Mouse (Mus musculus): Measurements from ENCODE around the gene Susd6.

Susd6 gene

DNA sequence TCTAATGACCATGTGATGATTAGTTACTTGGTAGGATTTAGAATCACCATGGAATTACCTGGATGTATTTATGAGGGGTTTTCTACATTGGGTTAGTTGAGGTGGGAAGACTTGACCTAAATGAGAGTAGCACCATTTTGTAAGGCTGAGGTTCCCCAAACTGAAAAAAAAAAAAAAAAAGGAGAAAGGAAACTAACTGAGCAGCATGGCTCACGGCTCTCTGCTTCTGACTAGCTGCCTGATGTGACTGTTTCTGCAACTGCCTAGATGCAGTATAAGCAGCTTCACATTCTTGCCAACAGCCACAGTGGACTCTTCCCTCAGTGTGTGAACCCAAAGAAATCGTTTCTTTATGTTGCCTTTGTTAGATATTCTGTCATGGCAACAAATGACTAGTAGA lies 49.3 kb downstream of the Susd6 start:
- no peak for DNase-seq

DNA sequence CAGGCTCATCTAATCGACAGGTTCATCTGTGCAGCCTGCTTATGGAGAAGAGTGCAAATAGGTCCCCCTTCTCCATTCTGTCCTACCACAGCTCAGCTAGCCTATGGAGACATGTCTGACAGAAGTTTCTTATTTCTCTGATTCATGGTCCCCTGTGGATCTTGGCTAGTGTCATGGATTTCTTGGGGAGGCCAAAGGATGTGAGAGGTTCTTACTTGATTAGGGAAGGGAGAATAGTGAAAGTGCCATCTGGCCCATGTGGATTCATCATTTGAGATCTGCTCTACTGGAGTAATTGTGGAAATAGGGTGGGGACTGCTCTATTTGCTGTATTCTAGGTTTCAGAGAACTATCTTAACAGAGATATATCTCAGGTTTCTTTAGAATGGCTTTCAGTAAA lies 51.3 kb downstream of the Susd6 start:
- no peak for DNase-seq

DNA sequence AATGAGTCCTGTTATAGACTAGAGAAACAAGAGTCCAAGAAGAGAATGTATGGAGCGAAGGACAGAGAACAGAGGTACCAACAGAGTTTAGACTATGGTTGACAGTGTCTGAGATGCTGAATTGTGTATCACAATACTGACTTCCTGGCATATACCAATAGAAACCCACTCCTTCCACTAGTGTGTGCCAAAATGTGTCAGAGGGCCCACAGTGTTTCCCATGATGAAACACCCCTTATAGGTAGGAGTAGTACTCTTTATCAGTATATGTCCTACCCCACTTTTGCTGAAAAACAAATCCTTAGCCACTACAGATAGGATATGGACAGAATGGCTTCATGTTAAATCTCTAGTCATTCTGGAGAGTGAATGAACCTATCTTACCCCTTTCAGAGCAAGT lies 52.3 kb downstream of the Susd6 start:
- DNase-seq: no peak

DNA sequence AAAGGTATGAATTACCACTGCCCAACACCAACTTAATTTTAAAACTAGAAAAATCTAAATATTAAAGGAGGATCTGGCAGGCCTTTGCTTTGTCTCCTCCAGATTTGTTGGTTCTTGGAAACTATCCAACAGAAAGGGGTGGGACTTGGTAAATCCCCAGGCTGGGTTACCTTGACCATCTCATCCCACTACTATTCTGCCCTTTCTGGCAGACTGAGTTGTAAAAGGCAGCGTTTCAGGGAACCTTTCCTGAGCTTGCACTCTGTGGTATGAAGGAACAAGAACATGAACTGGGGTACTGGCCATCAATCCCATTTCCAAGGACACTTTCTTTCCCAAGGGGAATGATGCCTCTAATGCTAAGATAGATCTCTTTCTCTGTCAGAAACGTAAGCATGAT lies 52.9 kb downstream of the Susd6 start:
- peak in 1 of 2 experiments; percentile 39 for DNase-seq

DNA sequence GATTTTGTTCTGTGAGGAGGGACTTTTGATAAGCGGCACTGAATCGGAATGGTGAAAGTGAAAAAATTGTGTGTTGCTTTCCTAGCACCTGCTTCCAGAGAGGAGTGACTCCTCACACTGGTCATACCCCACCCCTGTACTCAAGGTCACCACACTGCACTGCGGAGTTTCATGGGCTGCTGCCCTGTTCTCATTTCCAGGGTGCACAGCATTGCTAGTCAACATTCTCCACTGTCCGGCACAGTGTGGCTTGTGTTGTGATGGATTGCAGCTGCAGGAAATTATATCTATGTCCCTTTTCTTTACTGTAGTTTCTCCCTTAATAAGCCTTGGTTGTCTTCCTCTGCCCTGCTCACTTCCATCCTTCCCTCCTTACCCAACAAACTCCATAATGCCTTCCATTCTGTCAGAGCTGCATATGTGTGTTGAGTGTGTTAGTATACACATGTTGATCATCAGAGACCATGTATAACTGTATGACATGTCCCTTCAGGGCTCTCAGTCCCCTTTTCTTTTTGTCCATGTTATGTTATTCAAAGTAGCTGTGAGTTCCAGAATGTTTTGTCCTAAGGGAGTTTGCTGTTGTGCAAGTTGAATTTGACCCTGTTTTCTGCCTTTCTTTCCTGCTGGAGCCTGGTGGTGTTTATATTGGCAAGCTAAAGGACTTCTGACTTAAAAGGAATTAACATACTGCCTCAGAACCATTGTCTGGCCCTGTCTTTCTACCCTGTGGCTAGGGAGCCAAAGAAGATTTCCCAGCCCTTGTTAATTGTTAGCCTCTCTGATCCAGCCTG lies 53.5 kb downstream of the Susd6 start:
- DNase-seq: peak in 1 of 2 experiments; percentile 71

DNA sequence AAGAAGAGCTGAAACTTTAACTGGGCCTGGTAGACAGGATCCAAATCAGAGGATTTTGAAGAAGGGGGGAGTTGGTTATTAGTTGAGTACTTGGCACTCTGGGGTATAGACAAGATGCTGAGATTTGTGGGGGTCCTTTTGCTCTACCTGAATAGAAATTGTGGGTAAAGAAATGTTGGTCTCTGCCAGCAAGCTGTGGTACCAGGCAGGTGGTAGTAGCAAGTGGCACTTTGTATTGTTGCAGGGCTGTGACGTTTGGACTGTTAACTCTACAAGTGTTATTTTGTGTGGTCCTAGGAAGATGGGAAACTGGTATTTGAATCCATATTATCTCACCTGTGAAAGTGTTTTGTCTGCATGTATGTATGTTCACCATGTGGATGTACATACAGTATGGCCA lies 55.6 kb downstream of the Susd6 start:
- DNase-seq: no peak

DNA sequence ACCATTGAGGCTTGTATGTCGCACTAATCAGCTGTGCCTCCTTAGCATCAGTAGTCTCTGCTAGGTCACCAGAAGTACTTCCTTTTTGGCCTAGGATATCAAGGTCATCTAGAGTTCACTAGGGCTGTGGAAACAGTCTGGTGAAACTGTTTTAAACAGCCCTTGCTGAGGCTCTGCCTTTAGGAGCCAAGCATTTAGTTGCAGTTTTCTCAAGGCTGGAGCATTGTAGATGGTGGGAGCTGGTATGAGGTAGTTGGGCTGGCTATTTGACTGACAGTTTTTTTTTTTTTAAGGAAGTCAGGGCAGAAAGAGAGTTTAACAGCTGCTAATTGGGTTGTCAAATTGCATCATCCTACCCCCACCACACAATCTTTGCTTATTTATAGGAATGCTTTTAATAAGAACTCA lies 56.6 kb downstream of the Susd6 start:
- peak in 1 of 2 experiments; percentile 24 for DNase-seq

DNA sequence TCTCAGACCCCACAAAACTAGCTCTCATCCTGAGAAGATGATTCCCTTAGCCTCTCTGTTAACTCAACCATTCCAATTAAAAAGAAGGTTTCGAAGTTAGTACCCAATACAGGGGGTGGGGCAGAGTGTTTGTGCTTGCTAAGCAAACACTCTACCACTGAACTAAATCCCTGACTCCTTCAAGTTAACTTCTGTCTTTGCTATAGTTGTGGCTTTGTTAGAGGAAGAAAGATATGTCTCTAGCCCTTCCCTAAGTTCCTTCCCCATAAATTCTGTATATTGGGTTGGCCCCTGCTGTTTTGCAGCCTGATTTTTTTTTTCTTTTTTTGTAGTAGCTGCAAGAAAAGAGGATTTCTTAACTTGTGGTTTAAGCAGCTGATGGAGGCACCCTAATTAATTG lies 61.7 kb downstream of the Susd6 start:
- no peak for DNase-seq

DNA sequence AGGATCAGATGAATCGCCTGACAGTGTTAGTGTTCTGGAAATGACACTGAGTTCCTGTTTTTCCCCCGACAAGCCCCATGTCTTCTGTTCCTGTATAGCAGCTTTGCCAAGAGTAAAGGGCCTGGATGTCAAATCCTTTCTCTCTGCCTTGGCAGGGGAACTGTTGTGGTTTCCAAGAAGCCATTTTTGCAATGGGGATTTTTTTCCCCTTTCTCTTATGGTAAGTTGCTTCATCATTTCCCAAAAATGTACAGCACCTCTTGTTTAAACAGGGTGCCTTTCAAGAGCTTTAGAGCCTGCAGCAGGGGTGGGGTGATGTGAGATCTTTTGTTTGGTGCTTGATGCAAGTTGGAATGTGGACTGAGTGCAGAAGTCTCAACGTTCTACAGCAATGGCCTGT lies 63.4 kb downstream of the Susd6 start:
- peak in 1 of 2 experiments; percentile 40 for DNase-seq

DNA sequence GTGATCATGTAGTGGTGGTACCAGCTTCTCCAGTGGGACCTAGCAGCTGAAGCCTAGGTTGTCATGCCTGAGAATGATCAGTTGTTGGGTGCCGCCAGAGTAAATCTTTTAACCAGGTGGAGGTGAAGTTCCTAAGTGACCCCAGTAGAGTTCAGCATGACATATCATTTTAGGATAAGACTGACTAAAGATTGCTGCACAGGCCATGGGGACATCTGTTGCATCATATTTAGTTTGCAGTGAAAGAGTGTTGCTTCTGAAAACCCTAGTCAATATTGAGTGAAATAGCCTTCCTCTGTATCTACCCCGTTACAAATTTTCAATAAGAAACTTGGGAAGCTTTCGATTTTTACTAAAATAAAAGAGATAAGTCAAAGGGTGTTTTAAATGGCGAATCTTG lies 64.4 kb downstream of the Susd6 start:
- DNase-seq: no peak

DNA sequence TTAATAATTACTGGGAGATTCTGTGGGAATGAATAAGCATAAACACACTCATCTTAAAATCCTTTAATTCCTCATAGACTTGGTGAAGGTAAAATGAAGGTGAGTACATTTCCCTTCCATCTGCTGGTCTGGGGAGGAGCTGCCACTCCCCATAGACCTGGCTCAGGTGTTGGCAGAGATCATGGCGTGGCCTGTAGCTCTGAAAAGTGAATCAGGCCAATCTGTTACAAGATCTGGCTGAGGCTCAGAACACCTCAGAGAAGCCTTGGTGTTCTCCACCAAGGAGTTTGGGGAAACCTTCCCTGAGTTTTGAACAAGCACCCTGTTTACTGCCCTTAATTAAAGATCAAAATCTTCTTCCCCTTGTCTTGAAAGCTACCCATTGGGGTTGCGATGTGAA lies 64.8 kb downstream of the Susd6 start:
- no peak for DNase-seq

DNA sequence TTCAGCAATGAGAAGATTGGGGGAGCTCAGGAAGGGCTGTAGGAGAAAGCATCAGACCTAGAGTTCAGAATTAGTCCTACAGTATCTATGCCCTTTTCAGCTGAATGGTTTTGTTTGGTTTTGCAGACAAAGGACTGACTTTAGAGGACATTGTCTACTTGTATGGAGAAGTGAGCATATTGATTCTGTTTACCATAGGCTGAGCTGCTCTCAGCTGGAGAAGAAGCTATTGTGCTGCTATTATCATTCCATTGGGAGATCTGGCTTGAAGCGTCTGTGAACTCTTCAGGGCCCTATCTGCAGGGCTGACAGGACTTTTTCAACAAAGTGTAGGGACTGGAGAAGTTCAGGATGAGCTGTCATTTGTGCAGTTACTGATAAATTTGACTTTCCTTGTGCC lies 65.3 kb downstream of the Susd6 start:
- DNase-seq: no peak

DNA sequence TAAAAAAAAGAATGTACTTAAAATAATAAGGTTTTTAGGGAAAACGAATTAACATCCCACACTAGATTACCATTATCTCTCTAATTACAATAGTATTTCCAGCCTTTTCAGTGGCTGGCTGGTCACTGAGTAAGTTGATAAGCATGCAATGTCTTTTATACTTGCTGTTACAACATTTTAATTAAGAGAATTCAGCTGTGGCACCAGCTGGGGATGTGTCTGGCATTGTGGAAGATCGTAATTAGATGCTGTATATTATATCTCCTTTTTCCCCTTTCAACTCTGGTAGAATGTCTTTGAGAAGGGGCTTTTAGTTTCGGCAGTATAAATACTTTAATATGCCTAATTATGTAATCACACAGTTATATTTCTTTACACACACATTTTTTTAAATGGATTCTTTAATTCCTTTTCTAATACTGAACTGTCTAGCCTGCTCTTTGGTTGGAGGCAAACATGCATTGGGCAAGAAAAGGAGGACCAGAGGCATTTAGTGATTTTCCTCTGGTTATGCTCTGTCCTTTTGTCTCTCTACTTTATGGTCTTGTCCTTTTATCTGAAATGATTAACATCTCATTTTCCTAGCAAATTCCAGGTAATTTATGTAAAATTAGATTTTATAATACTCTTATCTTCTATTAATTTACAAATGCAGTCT lies 67.5 kb downstream of the Susd6 start:
- DNase-seq: no peak

DNA sequence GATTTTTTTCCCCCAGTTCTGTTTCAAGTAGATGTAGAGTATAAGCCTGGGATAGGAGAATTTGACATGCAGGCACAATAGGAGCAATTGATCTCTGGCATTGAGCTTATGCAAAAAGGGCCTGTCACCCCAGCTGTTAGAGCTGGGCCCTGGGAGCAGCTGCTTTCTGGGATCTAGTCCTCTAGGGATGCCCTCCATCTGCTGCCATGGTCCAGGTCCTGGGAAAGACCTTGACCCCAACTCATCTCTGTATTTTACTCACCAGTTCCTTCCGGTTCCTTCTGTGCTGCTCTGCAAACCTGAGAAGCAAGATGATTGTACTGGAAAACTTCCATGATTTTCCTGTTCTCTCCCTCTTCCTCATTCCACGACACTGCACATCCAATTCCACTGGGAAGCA lies 68.0 kb downstream of the Susd6 start:
- DNase-seq: no peak

DNA sequence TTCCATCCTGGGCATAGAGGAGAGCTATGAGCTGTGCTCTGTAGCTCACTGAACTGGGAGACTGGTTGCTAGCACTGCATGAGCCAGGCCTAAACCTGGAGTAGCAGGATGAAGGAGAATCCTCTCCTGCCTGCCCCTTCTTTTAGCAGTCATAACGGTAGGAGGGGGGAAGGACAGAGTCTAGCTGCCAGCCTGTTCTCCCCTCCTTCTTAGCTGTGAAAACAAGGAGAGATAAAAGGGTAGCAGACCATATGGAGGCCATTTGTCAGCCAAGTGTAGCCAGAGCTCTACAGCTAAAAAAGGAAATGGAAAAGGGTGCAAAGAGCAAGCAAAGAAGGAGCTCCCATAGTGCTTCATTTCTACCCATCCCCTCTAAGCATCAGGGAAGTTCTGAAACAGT lies 71.6 kb downstream of the Susd6 start:
- DNase-seq: no peak

DNA sequence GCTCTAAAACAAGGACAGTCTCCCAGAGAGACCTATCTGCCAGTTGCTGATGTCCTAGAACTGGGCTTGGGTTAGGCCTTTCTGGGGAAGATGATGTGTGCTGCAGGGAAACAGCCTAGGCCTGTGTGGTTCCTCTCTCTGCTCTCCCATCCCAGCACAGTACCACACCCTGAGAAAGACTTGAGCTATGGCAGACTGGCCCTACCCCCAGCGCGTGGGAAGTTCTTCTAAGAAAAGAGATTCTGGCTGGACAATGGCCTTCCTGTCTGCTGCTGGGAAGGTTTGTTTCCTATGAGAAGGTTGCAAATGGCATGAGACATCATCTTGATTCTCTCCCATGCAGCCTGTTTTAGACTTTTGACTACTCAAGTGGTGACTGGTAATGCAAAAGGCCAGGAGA lies 73.1 kb downstream of the Susd6 start:
- DNase-seq: peak in 1 of 2 experiments; percentile 43

DNA sequence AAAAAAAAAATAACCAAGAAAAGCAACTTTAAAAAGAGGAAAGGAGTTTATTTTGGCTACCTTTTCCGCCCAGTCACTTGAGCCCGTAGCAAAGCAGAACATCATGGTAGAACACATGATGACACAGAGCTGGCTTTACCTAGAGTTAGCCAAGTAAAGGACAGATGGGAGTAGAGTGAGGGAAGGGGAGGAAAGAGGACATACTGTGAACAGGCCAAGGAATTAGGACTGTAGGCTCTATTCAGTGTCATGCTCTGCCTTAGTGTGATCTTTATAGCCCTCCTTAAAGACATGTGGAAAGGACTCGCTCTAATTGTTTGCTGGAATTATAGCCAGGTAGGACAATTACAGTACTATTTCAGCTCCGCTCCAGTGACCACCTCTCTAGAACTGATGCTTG lies 74.9 kb downstream of the Susd6 start:
- DNase-seq: no peak

DNA sequence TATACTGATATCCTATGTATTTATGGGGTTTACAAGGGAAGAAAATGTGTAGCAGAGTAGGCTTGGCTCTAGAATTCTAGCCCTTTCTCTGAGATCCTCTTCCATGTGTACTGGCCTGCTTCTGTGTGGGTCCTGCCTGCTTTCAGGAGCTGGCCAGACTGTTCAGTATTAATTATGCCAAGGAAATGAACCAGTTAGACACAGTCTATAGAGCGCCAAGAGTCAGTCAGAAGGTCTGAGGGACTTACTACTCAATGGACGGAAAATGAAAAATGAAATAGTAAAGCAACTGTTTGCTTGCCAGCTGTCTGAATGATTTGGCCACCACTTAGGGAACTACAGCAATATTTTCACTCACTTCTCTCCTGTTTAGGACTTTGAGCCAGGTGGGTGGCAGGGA lies 75.7 kb downstream of the Susd6 start:
- no peak for DNase-seq

DNA sequence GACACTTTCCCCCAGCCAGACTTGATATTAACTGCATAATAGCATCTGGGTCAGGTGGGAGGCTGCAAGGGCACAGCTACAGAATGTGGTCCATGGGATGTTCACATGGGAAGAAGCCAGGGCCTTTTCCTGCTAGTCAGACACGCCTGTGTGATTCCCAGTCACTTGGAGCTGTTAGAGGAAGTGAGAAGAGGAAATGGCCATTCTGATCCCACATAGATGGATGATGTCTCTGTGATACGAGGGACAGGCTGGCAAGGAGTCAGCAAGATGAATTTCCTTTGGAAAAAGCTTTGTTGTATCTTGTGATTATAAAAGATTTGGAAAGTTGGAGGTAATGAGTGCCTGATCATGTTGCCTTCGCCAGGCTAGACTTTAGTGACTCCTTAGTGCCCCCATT lies 76.8 kb downstream of the Susd6 start:
- DNase-seq: peak; percentile 58 to 65

DNA sequence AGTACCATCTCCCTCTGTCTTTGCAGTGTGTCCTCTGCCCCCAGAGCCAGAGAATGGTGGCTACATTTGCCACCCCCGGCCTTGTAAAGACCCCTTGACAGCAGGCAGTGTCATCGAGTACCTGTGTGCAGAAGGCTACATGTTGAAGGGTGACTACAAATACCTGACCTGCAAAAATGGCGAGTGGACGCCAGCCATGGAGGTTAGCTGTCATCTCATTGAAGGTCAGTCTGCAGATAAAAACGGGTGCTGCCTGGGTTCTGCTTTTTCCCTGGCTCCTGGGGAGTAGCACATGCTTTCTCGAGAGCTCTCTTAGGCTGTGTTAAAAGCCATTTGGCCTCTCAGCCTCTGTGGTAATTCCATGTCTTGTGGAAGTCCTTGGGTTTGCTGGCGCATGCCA lies 78.1 kb downstream of the Susd6 start:
- no peak for DNase-seq

DNA sequence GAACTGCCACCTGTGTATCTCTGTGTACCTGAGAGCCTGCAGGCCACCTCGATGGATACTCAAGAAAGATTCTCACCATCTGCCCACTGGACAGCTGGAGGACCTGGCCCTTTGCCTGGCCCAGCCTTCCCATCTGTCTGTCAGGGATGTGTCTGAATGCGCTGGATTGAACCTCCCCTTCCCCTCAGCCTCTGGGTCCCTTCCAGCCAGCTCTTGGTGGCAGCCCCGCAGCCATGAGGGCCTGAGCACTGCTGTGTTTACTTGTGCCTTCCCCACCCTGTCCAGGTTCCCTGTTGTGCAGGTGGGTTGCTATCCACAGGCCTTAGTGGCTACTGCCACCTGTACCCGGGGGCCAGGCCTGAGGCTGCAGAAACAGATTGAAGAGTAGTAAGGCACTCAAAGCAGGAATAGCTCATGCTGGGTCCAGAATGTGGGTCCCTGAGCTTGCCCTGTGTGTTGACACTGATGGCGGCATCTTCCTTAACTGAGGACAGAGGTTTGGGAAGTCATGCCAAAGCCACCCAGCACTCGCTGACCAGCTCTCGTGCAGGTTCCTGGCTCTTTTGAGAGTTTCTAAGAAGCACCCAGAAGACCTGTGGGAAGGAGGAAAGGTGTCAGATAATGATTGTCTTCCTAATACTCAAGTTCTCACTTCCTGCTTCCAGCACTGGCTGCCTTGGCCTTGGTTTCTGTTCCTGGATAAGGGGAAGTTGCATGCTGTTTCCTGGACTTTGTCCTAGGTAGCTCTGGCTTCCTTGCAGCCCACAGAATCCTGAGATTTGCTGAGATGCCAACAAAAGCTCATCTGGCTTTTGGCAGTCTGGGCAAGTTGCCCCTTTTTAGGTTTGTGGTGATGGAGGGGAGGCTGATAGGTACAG lies 87.1 kb downstream of the Susd6 start:
- DNase-seq: peak in 1 of 2 experiments; percentile 23

DNA sequence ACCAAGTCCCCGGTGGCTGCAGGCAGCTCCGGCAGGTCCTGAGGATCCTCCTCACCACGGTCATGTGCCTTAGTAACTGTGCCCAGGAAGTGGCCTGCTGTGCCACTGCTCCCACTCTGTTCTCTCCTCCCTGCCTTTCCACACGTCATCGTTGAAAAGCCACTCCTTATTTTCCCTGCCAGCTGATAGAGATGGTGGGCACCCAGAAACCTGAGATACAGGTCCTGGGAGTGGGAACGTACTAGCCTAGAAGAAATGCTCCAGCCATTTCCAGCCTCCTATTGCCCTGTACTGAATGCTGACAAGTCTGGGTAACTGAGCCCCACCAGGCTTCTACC lies 87.8 kb downstream of the Susd6 start:
- DNase-seq: no peak

DNA sequence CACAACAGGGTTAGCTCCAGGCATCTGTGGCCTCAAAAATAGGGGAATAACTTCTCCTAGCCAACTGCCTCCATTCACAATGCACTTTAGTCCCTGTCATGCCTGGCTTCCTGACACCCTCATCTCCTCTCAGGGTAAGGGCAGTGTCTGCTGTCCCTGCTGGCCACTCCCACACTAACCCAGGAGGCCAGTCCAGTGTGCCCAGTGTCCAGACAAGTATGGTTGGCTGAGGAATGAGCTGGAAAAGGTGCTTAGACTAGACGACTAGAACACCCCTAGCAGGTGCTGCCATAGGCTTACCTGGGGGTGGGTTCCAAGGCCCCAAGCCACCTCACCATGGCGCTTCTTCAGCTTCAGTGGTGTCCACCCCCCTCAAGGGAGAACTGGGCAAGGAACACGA lies 88.3 kb downstream of the Susd6 start:
- DNase-seq: peak; percentile 37 to 40

DNA sequence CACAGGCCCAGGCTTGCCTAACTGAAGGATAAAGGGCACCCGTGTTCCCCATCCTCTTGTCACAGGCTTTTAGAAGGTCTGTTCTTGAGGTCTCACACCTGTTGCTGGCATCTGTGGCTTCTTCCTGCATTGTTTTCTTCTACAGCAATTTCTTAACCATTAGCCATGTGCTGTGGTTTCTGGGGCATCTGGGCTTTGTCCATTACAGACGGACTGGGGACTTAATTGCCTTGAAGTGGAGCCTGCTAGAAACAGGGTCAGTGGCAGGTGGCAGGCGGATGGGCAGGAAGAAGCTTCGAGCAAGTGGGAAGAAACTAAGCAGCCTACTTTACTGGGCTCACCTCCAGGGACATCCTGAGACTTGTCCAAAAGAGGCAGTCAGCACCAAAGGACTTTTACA lies 89.0 kb downstream of the Susd6 start:
- DNase-seq: no peak
